10 mouse cellular contexts compared by ENCODE assay signal in the genomic region with DNA sequence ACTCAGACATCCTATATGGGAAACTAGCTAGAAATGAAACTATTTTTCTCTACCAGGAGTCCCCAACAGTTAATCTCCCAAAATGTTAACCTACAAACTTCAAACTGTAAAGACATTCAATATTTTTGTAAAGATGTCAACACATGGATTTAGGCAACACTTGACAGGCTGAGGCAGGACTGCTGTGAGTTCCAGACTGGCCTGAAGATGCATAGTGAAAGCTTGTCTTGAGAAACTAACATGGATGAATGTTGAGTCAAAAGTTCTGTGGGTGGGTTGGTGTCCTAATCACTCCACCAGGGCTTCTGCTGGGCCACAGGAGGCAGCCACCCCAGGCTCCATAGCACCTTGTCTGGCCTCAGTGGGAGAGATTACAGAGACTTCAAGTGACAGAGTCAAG. TPM values are rescaled to one million over a fixed set of nuclear protein-coding genes. Genes with fewer than 3 reads are reported as not detected.
DNase-seq lines count a peak whose midpoint lies in the region; ATAC-seq and TF ChIP-seq lines count a peak whose summit lies in the region.
"Had no signal": no experiment of that assay in that cellular context is flagged by ENCODE, and none has a peak within 500 bp of the region (broad histone marks: within the 10 kb centered on the region; RNA-seq: fewer than 3 reads in every experiment).

No protein-coding gene starts in this region.

- no peak overlapping the region for H3K9ac ChIP-seq in hindbrain, embryonic 11.5 days (ENCODE audit: low read depth, low read length)
- H3K9ac ChIP-seq in forebrain, postnatal 0 days = no peak overlapping the region
- H3K9ac ChIP-seq in liver, embryonic 15.5 days = no peak overlapping the region

- DNase-seq in hindbrain, embryonic 10.5 days (ENCODE audit: low spot score) = no peak
- DNase-seq in hindbrain, embryonic 11.5 days (ENCODE audit: low spot score) = no peak
- no peak for DNase-seq in forebrain, postnatal 0 days
- DNase-seq in ovary, postnatal 36 days (ENCODE audit: low spot score) = no peak
- no peak for DNase-seq in layer of hippocampus, postnatal 25 days (ENCODE audit: extremely low spot score in 1 of 2, low spot score in 1 of 2)
- no peak for DNase-seq in gastrocnemius, adult 8-10 months (ENCODE audit: low spot score in 2 of 2)
- DNase-seq: gastrocnemius, postnatal 36 days had no signal

- H3K9me3 ChIP-seq in hindbrain, embryonic 10.5 days = no peaks in the 10 kb centered on the region
- no peaks in the 10 kb centered on the region for H3K9me3 ChIP-seq in hindbrain, embryonic 11.5 days (ENCODE audit: control insufficient read depth, low read length)
- H3K9me3 ChIP-seq in forebrain, postnatal 0 days (ENCODE audit: low read length) = no peaks in the 10 kb centered on the region
- no peaks in the 10 kb centered on the region for H3K9me3 ChIP-seq in liver, embryonic 15.5 days (replicated peaks)

- TF ChIP-seq CTCF in bone marrow macrophage, adult 2 months (IDR thresholded peaks at IDR 0.05; ENCODE audit: low read depth, low read length) = no peak
- no peak for TF ChIP-seq CTCF in forebrain, postnatal 0 days (IDR thresholded peaks at IDR 0.05; ENCODE audit: low read depth)

- peaks cover 31% of the 10 kb centered on the region for H3K4me1 ChIP-seq in hindbrain, embryonic 10.5 days (replicated peaks)
- no peaks in the 10 kb centered on the region for H3K4me1 ChIP-seq in hindbrain, embryonic 11.5 days (replicated peaks; ENCODE audit: control insufficient read depth, insufficient read depth, low read length)
- peaks cover 48% of the 10 kb centered on the region for H3K4me1 ChIP-seq in bone marrow macrophage, adult 2 months (ENCODE audit: control insufficient read depth, insufficient read depth, low read length)
- peaks cover 5% of the 10 kb centered on the region; the same call in 1 of the 2 replicates for H3K4me1 ChIP-seq in forebrain, postnatal 0 days (ENCODE audit: insufficient read depth)
- H3K4me1 ChIP-seq in liver, embryonic 15.5 days (replicated peaks) = peaks cover 43% of the 10 kb centered on the region

- H3K4me2 ChIP-seq in hindbrain, embryonic 11.5 days (replicated peaks; ENCODE audit: low read depth, low read length) = no peak overlapping the region
- peak overlapping the region; percentile 56 for H3K4me2 ChIP-seq in forebrain, postnatal 0 days (ENCODE audit: low read depth)
- peak overlapping the region; percentile 85 for H3K4me2 ChIP-seq in liver, embryonic 15.5 days

- H3K27me3 ChIP-seq in hindbrain, embryonic 10.5 days (ENCODE audit: insufficient read depth, poor library complexity, severe bottlenecking) = no peaks in the 10 kb centered on the region
- no peaks in the 10 kb centered on the region for H3K27me3 ChIP-seq in hindbrain, embryonic 11.5 days (ENCODE audit: control insufficient read depth, insufficient read depth, low read length)
- H3K27me3 ChIP-seq in forebrain, postnatal 0 days (ENCODE audit: insufficient read depth, low read length) = no peaks in the 10 kb centered on the region
- H3K27me3 ChIP-seq in liver, embryonic 15.5 days = no peaks in the 10 kb centered on the region

- TF ChIP-seq POLR2A in bone marrow macrophage, adult 2 months (IDR thresholded peaks at IDR 0.05; ENCODE audit: borderline replicate concordance, low read depth, low read length) = no peak

- H3K36me3 ChIP-seq in hindbrain, embryonic 10.5 days = peaks cover 12% of the 10 kb centered on the region; the same call in 1 of the 2 replicates
- no peaks in the 10 kb centered on the region for H3K36me3 ChIP-seq in hindbrain, embryonic 11.5 days (ENCODE audit: control insufficient read depth, insufficient read depth, low read length)
- no peaks in the 10 kb centered on the region for H3K36me3 ChIP-seq in forebrain, postnatal 0 days (ENCODE audit: insufficient read depth)
- no peaks in the 10 kb centered on the region; the same call in 1 of the 2 replicates for H3K36me3 ChIP-seq in liver, embryonic 15.5 days (replicated peaks)

- H3K4me3 ChIP-seq in hindbrain, embryonic 10.5 days = peak overlapping the region; percentile 95
- H3K4me3 ChIP-seq in hindbrain, embryonic 11.5 days (ENCODE audit: low read depth, low read length) = no peak overlapping the region
- H3K4me3 ChIP-seq in bone marrow macrophage, adult 2 months (ENCODE audit: insufficient read depth, low read length) = peak overlapping the region; percentile 48
- no peak overlapping the region for H3K4me3 ChIP-seq in forebrain, postnatal 0 days (ENCODE audit: low read depth, low read length)
- peak overlapping the region; percentile 92 for H3K4me3 ChIP-seq in liver, embryonic 15.5 days (replicated peaks)

- no peak overlapping the region for H3K27ac ChIP-seq in hindbrain, embryonic 10.5 days
- H3K27ac ChIP-seq in hindbrain, embryonic 11.5 days (ENCODE audit: low read depth, low read length) = no peak overlapping the region
- H3K27ac ChIP-seq in bone marrow macrophage, adult 2 months (ENCODE audit: insufficient read depth, low read depth, low read length) = peak overlapping the region; percentile 92
- H3K27ac ChIP-seq in forebrain, postnatal 0 days (ENCODE audit: low read depth, low read length) = no peak overlapping the region
- peak overlapping the region; percentile 46 for H3K27ac ChIP-seq in liver, embryonic 15.5 days (replicated peaks)

- no peak for ATAC-seq in hindbrain, embryonic 11.5 days (ENCODE audit: low FRiP score)
- ATAC-seq in forebrain, postnatal 0 days = no peak
- no peak for ATAC-seq in liver, embryonic 15.5 days (ENCODE audit: insufficient read depth)

RNA-seq across cellular contexts. Expression of gene Cbl, which starts 2.2 kb away (rescaled TPM):
- polyA plus RNA-seq in hindbrain, embryonic 10.5 days (2016; fragmentation: Nextera tagmentation; extraction: Ambion mirVana) = 21.1 and 22.8 TPM in 2 replicates
- polyA plus RNA-seq in hindbrain, embryonic 11.5 days (2014; fragmentation: Nextera tagmentation; extraction: Ambion mirVana) = 22.7 and 24.7 TPM in 2 replicates
- 143 and 171 TPM in 2 replicates for polyA plus RNA-seq in bone marrow macrophage, adult 2 months (2012; ENCODE audit: insufficient read depth, insufficient read length, missing spikeins)
- total RNA-seq in forebrain, postnatal 0 days (2014; rRNA removed) = 16.0 and 24.4 TPM in 2 replicates
- 6.8 and 14.4 TPM in 2 replicates for polyA plus RNA-seq in forebrain, postnatal 0 days (2015; fragmentation: Nextera tagmentation; extraction: Ambion mirVana)
- 5.1 and 5.8 TPM in 2 replicates for polyA plus RNA-seq in liver, embryonic 15.5 days (2015; fragmentation: Nextera tagmentation; extraction: Ambion mirVana)
- total RNA-seq in layer of hippocampus, postnatal 25 days (2021) = 10 to 100 TPM; 49.2 to 63.4 TPM
- total RNA-seq in gastrocnemius, adult 8-10 months (2022) = 10 to 100 TPM in 1 of 4 experiments, 1 to 10 TPM in 3; 5.1 to 10.2 (median 7.3) TPM

RNA-seq across cellular contexts. Expression of gene Ccdc153, which starts 8.9 kb away (rescaled TPM):
- not detected in 2 replicates for polyA plus RNA-seq in hindbrain, embryonic 10.5 days (2016; fragmentation: Nextera tagmentation; extraction: Ambion mirVana)
- polyA plus RNA-seq in hindbrain, embryonic 11.5 days (2014; fragmentation: Nextera tagmentation; extraction: Ambion mirVana) = not detected in 2 replicates
- polyA plus RNA-seq in bone marrow macrophage, adult 2 months (2012; ENCODE audit: insufficient read depth, insufficient read length, missing spikeins) = not detected in 2 replicates
- 3.5 and 7.8 TPM in 2 replicates for total RNA-seq in forebrain, postnatal 0 days (2014; rRNA removed)
- polyA plus RNA-seq in forebrain, postnatal 0 days (2015; fragmentation: Nextera tagmentation; extraction: Ambion mirVana) = 5.0 and 7.0 TPM in 2 replicates
- not detected in 2 replicates for polyA plus RNA-seq in liver, embryonic 15.5 days (2015; fragmentation: Nextera tagmentation; extraction: Ambion mirVana)
- total RNA-seq in layer of hippocampus, postnatal 25 days (2021) = 1 to 10 TPM; 1.9 to 5.4 TPM
- not detected for total RNA-seq in gastrocnemius, adult 8-10 months (2022)
- total RNA-seq: ES-E14; gastrocnemius, postnatal 36 days had no signal

RNA-seq across cellular contexts. Expression of gene Pdzd3, which starts 19.7 kb away (rescaled TPM):
- polyA plus RNA-seq in hindbrain, embryonic 10.5 days (2016; fragmentation: Nextera tagmentation; extraction: Ambion mirVana) = 0.14 TPM in 1 of 2 replicates, not detected in the other
- 0.13 TPM in 1 of 2 replicates, not detected in the other for polyA plus RNA-seq in hindbrain, embryonic 11.5 days (2014; fragmentation: Nextera tagmentation; extraction: Ambion mirVana)
- not detected in 2 replicates for polyA plus RNA-seq in bone marrow macrophage, adult 2 months (2012; ENCODE audit: insufficient read depth, insufficient read length, missing spikeins)
- 0.33 and 1.0 TPM in 2 replicates for total RNA-seq in forebrain, postnatal 0 days (2014; rRNA removed)
- polyA plus RNA-seq in forebrain, postnatal 0 days (2015; fragmentation: Nextera tagmentation; extraction: Ambion mirVana) = 0.43 and 1.0 TPM in 2 replicates
- 0.07 TPM in 1 of 2 replicates, not detected in the other for polyA plus RNA-seq in liver, embryonic 15.5 days (2015; fragmentation: Nextera tagmentation; extraction: Ambion mirVana)
- 1 to 10 TPM; 1.3 to 1.4 TPM for total RNA-seq in layer of hippocampus, postnatal 25 days (2021)
- 1 to 10 TPM in 1 of 4 experiments, under 1 TPM in 3; 0.56 to 1.0 (median 0.95) TPM for total RNA-seq in gastrocnemius, adult 8-10 months (2022)

RNA-seq across cellular contexts. Expression of gene Nlrx1, which starts 36.8 kb away (rescaled TPM):
- polyA plus RNA-seq in hindbrain, embryonic 10.5 days (2016; fragmentation: Nextera tagmentation; extraction: Ambion mirVana) = 2.4 and 3.3 TPM in 2 replicates
- 1.9 and 2.9 TPM in 2 replicates for polyA plus RNA-seq in hindbrain, embryonic 11.5 days (2014; fragmentation: Nextera tagmentation; extraction: Ambion mirVana)
- polyA plus RNA-seq in bone marrow macrophage, adult 2 months (2012; ENCODE audit: insufficient read depth, insufficient read length, missing spikeins) = 6.6 and 7.1 TPM in 2 replicates
- total RNA-seq in forebrain, postnatal 0 days (2014; rRNA removed) = 5.8 and 5.9 TPM in 2 replicates
- 5.7 and 7.1 TPM in 2 replicates for polyA plus RNA-seq in forebrain, postnatal 0 days (2015; fragmentation: Nextera tagmentation; extraction: Ambion mirVana)
- polyA plus RNA-seq in liver, embryonic 15.5 days (2015; fragmentation: Nextera tagmentation; extraction: Ambion mirVana) = 4.1 and 4.2 TPM in 2 replicates
- total RNA-seq in layer of hippocampus, postnatal 25 days (2021) = 10 to 100 TPM; 12.8 to 14.7 TPM
- total RNA-seq in gastrocnemius, adult 8-10 months (2022) = 10 to 100 TPM; 20.5 to 24.7 (median 22.6) TPM

RNA-seq across cellular contexts. Expression of gene Abcg4, which starts 56.8 kb away (rescaled TPM):
- polyA plus RNA-seq in hindbrain, embryonic 10.5 days (2016; fragmentation: Nextera tagmentation; extraction: Ambion mirVana) = 4.3 and 7.2 TPM in 2 replicates
- 2.9 and 5.7 TPM in 2 replicates for polyA plus RNA-seq in hindbrain, embryonic 11.5 days (2014; fragmentation: Nextera tagmentation; extraction: Ambion mirVana)
- not detected in 2 replicates for polyA plus RNA-seq in bone marrow macrophage, adult 2 months (2012; ENCODE audit: insufficient read depth, insufficient read length, missing spikeins)
- 30.6 and 45.2 TPM in 2 replicates for total RNA-seq in forebrain, postnatal 0 days (2014; rRNA removed)
- 15.2 and 20.4 TPM in 2 replicates for polyA plus RNA-seq in forebrain, postnatal 0 days (2015; fragmentation: Nextera tagmentation; extraction: Ambion mirVana)
- 16.4 and 18.6 TPM in 2 replicates for polyA plus RNA-seq in liver, embryonic 15.5 days (2015; fragmentation: Nextera tagmentation; extraction: Ambion mirVana)
- 10 to 100 TPM; 65.0 to 79.6 TPM for total RNA-seq in layer of hippocampus, postnatal 25 days (2021)
- under 1 TPM; 0.12 to 0.70 (median 0.30) TPM for total RNA-seq in gastrocnemius, adult 8-10 months (2022)

Comparison
In these comparisons a context has a peak if more than half of its experiments do, and no peak if none do; other contexts are left out.
1. H3K4me3 ChIP-seq: peak in hindbrain, embryonic 10.5 days (single experiment), bone marrow macrophage, adult 2 months (single experiment) and liver, embryonic 15.5 days (single experiment); none in hindbrain, embryonic 11.5 days (single experiment) and forebrain, postnatal 0 days (single experiment).
2. H3K27ac ChIP-seq: peak in bone marrow macrophage, adult 2 months (single experiment) and liver, embryonic 15.5 days (single experiment); none in hindbrain, embryonic 10.5 days (single experiment), hindbrain, embryonic 11.5 days (single experiment) and forebrain, postnatal 0 days (single experiment).